Mouse (Mus musculus) urinary bladder, postnatal 0 days (tissue): Measurements from ENCODE around the gene Snx33. TPM values are rescaled to one million over a fixed set of nuclear protein-coding genes. Genes with fewer than 3 reads are reported as not detected.

Source experiments
- polyA plus RNA-seq: library from polyadenylated mRNA; unstranded; fragments of >200 nt; fragmentation: Nextera tagmentation; extraction: Ambion mirVana; gene quantifications from 2 replicates; pipeline ENCODE4 v1.2.1, GENCODE M21; 2015

The Snx33 gene
- 7.1 and 7.6 TPM in 2 replicates for polyA plus RNA-seq

GRCm38 (mm10) chr9:56928041-56928811, at the start of gene Snx33:
Gene Snx33 (minus strand): TSS chr9:56928371.

DNA sequence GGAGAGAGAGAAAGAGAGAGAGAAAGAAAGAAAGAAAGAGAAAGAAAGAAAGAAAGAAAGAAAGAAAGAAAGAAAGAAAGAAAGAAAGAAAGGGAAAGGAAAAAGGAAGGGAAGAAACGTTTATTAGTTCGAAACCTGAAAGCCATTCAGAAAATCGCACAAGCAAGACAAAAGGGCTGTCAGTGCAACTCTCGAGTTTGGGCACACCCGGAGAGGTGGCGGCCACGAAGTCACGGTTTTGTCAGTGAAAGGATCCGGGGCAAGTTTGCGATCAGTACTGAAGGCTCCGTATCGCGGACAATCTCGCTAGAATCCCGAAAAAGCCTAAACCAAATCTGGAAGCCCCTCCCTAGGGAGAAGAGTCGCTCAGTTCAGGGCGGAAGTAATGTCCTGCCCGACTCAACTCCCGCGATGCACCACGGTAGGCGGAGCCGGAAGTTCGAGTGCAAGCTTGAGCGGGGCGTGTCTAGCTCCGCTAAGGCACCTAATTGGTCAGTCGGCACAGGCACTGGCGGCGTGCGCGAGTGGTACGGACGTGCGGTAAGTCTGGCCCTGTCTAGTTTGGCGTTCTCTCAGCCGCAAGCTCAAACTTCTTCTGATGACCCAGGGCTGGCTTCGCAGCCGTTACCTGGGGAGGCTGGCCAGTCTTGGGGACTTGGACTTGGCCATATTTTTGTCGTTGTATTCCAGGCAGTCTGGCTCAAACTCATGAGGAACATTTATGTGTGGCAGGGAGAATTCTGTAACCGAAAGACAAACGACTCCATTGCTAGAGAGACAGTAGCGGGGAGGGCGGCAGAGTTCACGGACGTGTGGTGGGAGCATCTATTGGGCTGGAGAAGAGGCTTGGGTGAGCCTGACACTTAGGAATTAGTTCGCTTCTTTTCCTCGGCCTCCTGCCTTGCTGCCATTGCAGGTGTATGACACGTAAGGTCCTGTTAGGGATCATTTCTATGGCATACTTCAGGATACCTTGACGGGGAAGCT, 22.5 kb upstream of the Snx33 start, which contains the start of gene Snupn:
Gene Snupn, plus strand, starts transcription at position 465 of the 987 bp plus-strand sequence.

GRCm38 (mm10) chr9:56937223-56938160, 9.3 kb upstream of the Snx33 start, which contains the start of gene Imp3:
Gene Imp3 (plus strand): TSS chr9:56937475.

Other genes with a start within 250 kb of the Snx33 start
- 0.44 and 0.83 TPM in 2 replicates for gene Lingo1, start 131.9 kb downstream of the Snx33 start, polyA plus RNA-seq
- 0.56 and 0.63 TPM in 2 replicates for gene Odf3l1, start 63.7 kb downstream of the Snx33 start, polyA plus RNA-seq
- 32.4 and 32.6 TPM in 2 replicates for gene Cspg4, start 63.3 kb downstream of the Snx33 start, polyA plus RNA-seq
- gene Imp3, start 9.1 kb upstream of the Snx33 start, polyA plus RNA-seq: 67.5 and 77.8 TPM in 2 replicates
- 13.2 and 13.7 TPM in 2 replicates for gene Snupn, start 22.5 kb upstream of the Snx33 start, polyA plus RNA-seq
- 13.6 and 16.3 TPM in 2 replicates for gene Ptpn9, start 66.6 kb upstream of the Snx33 start, polyA plus RNA-seq
- 11.9 and 12.5 TPM in 2 replicates for gene Sin3a, start 143.7 kb upstream of the Snx33 start, polyA plus RNA-seq
- 47.6 and 47.8 TPM in 2 replicates for gene Man2c1, start 202.3 kb upstream of the Snx33 start, polyA plus RNA-seq
- gene Neil1, start 219.9 kb upstream of the Snx33 start, polyA plus RNA-seq: 4.5 and 4.9 TPM in 2 replicates
- gene Commd4, start 230.0 kb upstream of the Snx33 start, polyA plus RNA-seq: 74.8 and 80.2 TPM in 2 replicates